Mouse (Mus musculus) right cerebral cortex, postnatal 10 days (tissue): Measurements from ENCODE around the gene Cblc.

Source experiments
- DNase-seq, 2 experiments: peaks; one replicate each; pipeline ENCODE4 v3.0.0; 2021; ENCODE audit warnings: low spot score in 2 of 2

Cblc gene

GRCm38 (mm10) chr7:19796697-19797588 lies at the start of gene Cblc:
Gene Cblc, minus strand, starts transcription at chr7:19796809.
- peak in 1 of 2 experiments; percentile 60 for DNase-seq

DNA sequence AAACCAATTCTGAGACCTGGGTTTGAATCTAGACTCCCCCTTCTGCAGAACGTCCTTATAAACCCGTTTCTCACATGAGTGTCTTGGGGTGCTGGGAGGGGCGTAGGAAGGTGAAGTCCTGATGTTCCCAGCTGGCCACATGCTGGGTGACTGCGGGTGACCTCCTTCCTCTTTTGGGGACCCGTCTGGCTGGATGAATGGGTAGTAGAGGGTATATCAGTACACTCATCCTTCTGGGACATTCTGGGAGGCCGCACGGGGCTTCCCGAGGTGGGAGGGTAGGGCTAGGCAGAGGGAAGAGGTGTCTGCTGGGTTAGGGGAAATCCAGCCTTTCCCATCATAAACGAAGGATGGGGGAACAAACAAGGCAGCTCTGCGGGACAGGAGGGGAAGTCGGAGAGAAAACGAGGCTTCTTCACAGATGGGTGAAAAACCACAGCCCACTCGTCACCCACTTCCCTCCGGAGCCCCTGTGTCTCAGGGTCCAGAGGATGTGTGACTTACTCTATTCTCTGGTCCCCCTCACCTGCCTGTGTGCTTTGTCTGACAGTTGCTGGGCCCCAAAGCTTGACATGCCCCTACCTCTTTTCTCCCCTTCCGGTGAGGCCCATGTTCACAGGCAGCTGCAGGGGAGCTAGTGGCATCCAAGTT lies 48.0 kb upstream of the Cblc start:
- no peak for DNase-seq

GRCm38 (mm10) chr7:19843561-19843960 lies 47.0 kb upstream of the Cblc start:
- DNase-seq = peak; percentile 45 to 62

- no peak for DNase-seq
Measured at GRCm38 (mm10) chr7:19842885-19843504, 46.4 kb upstream of the Cblc start.

- DNase-seq = no peak
Measured at GRCm38 (mm10) chr7:19841686-19842413, 45.2 kb upstream of the Cblc start.

- DNase-seq = no peak
Measured at GRCm38 (mm10) chr7:19840936-19841335, 44.3 kb upstream of the Cblc start.

DNA sequence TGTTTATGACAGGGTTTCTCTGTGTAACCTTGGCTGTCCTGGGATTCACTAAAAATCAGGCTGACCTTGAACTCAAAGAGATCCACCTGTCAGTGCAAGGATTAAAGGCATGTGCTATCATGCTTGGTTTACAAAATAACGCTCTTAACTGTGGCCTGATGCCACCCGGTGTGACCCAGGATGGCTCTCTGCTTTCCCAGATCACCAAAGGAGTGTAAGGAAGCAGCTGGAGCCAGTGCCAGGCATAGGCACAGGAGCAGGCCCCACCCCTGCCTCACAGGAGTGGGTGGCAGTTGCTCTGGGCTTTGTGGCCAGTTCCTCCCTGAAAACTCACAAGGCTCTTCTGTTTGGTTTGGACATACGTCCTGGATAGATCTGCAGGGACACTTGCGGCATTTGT lies 43.8 kb upstream of the Cblc start:
- DNase-seq = no peak

- no peak for DNase-seq
Measured at GRCm38 (mm10) chr7:19836843-19837242, 40.2 kb upstream of the Cblc start.

GRCm38 (mm10) chr7:19834055-19834454 lies 37.4 kb upstream of the Cblc start:
- no peak for DNase-seq

GRCm38 (mm10) chr7:19831837-19832236 lies 35.2 kb upstream of the Cblc start:
- DNase-seq = no peak

DNA sequence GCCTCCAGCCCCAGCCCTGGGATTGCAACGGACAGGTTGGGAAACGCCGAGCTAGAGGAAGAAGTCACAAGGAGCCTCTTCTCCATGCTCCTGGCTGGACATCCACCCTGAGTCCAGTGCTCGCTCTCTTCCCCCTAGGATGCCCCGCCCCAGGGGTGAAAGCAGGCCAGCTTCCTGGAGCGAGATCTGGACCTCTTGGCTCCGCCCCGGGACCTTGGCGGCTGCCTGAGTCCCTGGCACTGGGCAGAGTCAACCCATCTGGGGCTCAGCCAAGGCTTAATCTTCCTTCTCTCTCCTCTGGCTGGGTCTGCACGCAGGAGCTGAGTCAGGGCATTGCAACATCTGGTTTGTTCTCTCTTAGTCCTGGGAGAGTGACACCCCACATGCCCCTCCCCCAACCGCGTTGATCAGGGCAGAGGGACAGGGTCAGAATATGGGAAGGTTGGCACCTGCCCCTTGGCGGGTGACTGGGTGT lies 34.1 kb upstream of the Cblc start:
- DNase-seq = peak; percentile 58 to 62

GRCm38 (mm10) chr7:19829694-19830093 lies 33.1 kb upstream of the Cblc start:
- DNase-seq = no peak

DNA sequence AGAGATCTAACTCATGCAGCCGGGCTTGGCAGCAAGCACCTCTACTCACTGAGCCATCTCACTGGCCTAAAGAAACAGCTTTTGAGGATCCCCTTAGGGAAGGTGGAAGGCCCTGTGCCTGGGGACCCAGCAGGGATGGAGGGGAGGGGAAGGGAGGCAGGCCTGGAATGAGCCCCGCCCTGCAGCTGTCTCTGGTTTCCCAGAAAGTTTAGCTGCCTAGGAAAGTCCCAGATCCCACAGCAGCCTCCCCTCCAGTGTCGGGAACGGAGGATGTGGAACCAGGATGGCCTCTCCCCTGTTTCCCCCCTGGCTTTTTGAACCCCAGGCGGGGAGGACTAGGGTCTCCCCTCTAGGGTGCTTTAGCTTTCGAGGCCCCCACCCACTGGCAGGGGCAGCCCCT lies 30.1 kb upstream of the Cblc start:
- DNase-seq = no peak

DNA sequence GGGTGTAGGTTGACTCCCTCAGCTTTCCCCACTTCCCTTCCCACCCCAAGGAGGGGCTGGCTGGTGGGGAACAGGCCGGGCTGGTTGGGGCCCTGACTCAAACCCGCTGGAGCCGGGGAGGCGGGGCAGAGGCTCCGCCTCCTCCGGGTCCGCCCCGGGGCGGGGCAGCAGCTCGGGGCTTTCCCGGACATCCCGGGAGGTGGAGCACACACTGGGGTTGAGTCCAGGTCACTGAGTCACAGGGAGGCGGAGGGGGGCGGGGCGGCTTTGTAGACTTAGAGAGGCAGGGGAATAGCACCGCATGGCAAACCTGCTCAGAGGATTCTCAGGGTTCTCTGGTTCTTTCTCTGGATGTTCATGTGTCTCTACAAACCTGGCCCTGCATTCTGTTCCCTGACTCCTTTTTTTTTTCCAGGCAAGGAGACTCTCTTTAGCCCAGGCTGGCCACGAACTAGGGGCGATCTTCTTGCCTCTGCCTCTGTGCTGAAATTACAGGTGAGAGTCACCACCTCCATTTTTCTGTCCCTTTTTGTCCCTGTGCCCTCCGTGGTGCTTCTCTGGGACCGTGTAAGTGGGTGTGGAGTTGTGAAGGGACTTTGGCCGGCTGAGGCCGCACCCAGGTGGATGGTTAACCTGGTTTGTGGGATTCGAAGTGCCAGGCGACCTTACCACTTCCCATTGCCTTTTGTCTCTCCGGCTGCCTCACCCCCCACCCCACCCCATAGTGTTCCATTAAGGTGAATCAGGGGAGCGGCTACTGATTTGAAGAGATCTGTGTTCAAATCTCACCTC lies 27.8 kb upstream of the Cblc start:
- DNase-seq = peak in 1 of 2 experiments; percentile 34

DNA sequence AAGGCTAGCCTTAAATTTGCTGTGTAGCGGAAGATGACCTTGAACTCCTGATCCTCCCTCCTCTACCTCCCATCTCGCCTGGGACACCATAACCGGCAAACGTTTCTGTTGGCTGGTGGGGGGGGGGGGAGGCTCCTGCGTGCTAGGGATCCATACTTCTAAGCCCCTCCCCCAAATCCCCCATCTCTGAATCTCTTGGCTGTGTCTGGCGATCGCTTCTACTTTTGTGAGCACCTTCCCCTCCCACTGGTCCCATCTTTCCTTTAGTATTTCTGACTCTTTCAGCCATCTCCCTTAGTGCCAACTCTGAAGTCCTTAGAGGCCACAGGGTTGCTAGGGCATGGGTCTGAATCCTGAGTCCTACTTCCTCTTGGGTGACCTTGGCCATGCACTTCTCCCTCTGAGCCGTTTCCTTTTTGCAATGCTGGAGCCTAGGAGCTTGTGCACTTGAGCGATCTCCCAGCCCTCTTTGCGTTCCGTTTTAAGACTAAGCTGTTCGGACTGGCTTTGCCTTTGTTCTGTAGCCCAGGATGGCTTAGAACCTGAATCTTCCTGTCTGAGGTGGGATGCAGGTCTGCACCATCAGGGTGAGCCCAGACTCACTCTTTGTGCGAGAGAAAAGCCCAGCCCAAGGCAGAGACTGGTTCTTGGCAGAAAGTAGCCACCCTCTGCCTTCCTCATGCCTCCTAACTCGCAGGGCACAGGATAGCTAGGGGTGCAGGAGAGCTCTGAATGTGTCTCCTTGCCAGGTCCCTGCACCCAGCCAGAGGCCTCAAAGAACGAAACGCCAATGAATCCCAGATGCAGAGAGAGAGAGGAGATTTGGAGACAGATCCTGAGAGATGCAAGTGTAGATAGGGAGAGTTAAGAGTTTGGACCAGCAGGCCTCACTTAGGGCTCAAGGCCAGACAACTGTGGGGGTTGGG lies 26.9 kb upstream of the Cblc start:
- DNase-seq = no peak

GRCm38 (mm10) chr7:19822604-19823058 lies 26.0 kb upstream of the Cblc start, which contains the start of gene Bcl3:
Gene Bcl3, minus strand, starts transcription at chr7:19822770.
- no peak for DNase-seq

DNA sequence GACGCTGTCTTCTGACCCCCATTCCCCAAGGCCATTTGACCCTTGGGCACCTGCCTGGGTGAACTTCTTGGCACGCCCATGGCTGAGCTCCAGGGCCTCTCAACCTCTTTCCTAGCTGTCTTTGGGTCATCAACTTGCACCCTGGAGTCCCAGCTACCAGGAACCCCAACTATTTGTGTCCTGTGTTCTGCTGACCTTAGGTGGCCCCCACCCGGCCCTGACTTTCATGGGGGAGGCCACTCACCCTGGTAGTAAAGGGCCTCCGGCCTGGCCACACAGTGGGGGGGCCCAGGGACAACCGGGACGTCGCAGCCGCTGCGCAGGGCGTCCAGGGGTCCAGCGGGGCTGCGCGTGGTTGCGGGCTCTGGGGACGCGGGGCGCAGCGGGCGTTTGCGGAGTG lies 25.6 kb upstream of the Cblc start:
- no peak for DNase-seq

- DNase-seq = no peak
Measured at GRCm38 (mm10) chr7:19821633-19822032, 25.0 kb upstream of the Cblc start.

GRCm38 (mm10) chr7:19820347-19821048 lies 23.9 kb upstream of the Cblc start:
- no peak for DNase-seq
